Mouse (Mus musculus): ENCODE measurements at regions not wholly inside any gene's neighbourhood (a gene's known extent, or its start where the extent isn't known, plus 50 kb on each side); places are given as distances from the start of the nearest gene placed in this dataset.

DNA sequence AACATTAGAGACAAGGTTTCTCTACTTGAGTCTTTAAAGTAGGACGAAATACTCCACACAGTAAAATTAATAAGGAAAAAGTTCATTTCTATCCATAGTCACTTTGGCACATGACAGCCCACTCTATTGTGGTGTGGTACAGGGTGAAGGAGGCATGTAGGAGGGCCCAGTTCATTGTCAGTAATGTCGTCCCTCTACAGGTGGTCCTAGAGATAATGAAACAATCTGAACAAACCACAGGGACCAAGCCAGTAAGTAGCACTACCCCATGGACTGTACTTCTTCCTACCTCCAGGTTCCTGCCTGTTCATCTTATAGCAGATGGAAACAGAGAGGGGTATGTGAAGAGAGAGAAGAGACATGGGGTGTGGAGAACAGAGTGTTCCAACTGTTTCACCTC is 102.1 kb upstream of the Mtap start:
- Histone ChIP-seq H3K4me3 (ENCODE audit: low read depth, low read length) (no peak overlapping the region), H3K4me1 (ENCODE audit: control insufficient read depth, low read depth, low read length) (no peaks in the 10 kb centered on the region), H3K36me3 (ENCODE audit: control insufficient read depth, insufficient read depth) (no peaks in the 10 kb centered on the region), H3K9ac (ENCODE audit: low read depth, low read length) (no peak overlapping the region), H3K27ac (ENCODE audit: low read length) (no peak overlapping the region), H3K27me3 (ENCODE audit: control insufficient read depth, insufficient read depth, low read depth, low read length) (no peaks in the 10 kb centered on the region), H3K4me2 (ENCODE audit: low read depth, low read length) (no peak overlapping the region), H3K9me3 (replicated peaks; ENCODE audit: control insufficient read depth, low read length) (no peaks in the 10 kb centered on the region)
- 39% methylated on average over 2 of the region's 2 CpGs for WGBS (ENCODE audit: insufficient replicate concordance)
- ATAC-seq (ENCODE audit: low read depth) = no peak

GRCm38 (mm10) chr4:89034299-89034698 is 102.6 kb upstream of the Mtap start:
- WGBS (ENCODE audit: insufficient replicate concordance) = 68% methylated on average over 3 of the region's 3 CpGs
- ATAC-seq (ENCODE audit: low read depth) = no peak
- no peaks in the 10 kb centered on the region for H3K27me3 ChIP-seq (ENCODE audit: control insufficient read depth, insufficient read depth, low read depth, low read length)

GRCm38 (mm10) chr4:89012681-89013353 is 124.1 kb upstream of the Mtap start:
- Histone ChIP-seq H3K4me3 (ENCODE audit: low read depth, low read length) (no peak overlapping the region), H3K4me2 (ENCODE audit: low read depth, low read length) (no peak overlapping the region), H3K4me1 (ENCODE audit: control insufficient read depth, low read depth, low read length) (no peaks in the 10 kb centered on the region), H3K36me3 (ENCODE audit: control insufficient read depth, insufficient read depth) (no peaks in the 10 kb centered on the region), H3K27me3 (ENCODE audit: control insufficient read depth, insufficient read depth, low read depth, low read length) (no peaks in the 10 kb centered on the region), H3K9ac (ENCODE audit: low read depth, low read length) (no peak overlapping the region), H3K27ac (ENCODE audit: low read length) (no peak overlapping the region), H3K9me3 (replicated peaks; ENCODE audit: control insufficient read depth, low read length) (no peaks in the 10 kb centered on the region)
- 35% methylated on average over 2 of the region's 2 CpGs for WGBS (ENCODE audit: insufficient replicate concordance)
- no peak for ATAC-seq (ENCODE audit: low read depth)

More at GRCm38 (mm10) chr4:89034299-89034698, 102.6 kb upstream of the Mtap start:
- Histone ChIP-seq H3K4me2 (ENCODE audit: low read depth, low read length) (no peak overlapping the region), H3K4me3 (ENCODE audit: low read depth, low read length) (no peak overlapping the region), H3K4me1 (ENCODE audit: control insufficient read depth, low read depth, low read length) (no peaks in the 10 kb centered on the region), H3K9ac (ENCODE audit: low read depth, low read length) (no peak overlapping the region), H3K9me3 (replicated peaks; ENCODE audit: control insufficient read depth, low read length) (no peaks in the 10 kb centered on the region), H3K27ac (ENCODE audit: low read length) (no peak overlapping the region), H3K36me3 (ENCODE audit: control insufficient read depth, insufficient read depth) (no peaks in the 10 kb centered on the region)

DNA sequence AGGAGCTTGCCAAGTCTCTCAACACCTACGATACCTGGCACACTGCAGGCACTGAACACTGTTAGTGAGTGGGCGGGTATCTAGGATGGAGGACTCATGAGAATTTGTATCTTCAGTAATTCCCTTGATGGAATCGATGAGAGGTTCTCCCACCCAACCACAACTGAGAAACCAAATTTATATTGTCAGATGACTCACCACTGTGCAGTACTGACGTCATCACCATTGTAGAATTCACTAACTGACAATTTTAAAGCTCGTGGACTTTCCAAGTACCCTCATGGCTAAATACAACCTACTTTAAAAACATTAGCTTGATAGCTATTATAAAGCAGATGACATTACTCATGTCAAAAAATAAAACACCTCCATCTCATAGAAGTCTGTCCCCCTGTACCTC is 128.4 kb upstream of the Mtap start:
- no peak overlapping the region for H3K4me2 ChIP-seq (ENCODE audit: low read depth, low read length)
- H3K9me3 ChIP-seq (replicated peaks; ENCODE audit: control insufficient read depth, low read length) = no peaks in the 10 kb centered on the region
- no peak overlapping the region for H3K4me3 ChIP-seq (ENCODE audit: low read depth, low read length)
- no peak overlapping the region for H3K27ac ChIP-seq (ENCODE audit: low read length)
- no peak for ATAC-seq (ENCODE audit: low read depth)
- no peaks in the 10 kb centered on the region for H3K36me3 ChIP-seq (ENCODE audit: control insufficient read depth, insufficient read depth)
- 65% methylated on average over 5 of the region's 5 CpGs for WGBS (ENCODE audit: insufficient replicate concordance)
- no peak overlapping the region for H3K9ac ChIP-seq (ENCODE audit: low read depth, low read length)
- H3K27me3 ChIP-seq (ENCODE audit: control insufficient read depth, insufficient read depth, low read depth, low read length) = no peaks in the 10 kb centered on the region
- no peaks in the 10 kb centered on the region for H3K4me1 ChIP-seq (ENCODE audit: control insufficient read depth, low read depth, low read length)

DNA sequence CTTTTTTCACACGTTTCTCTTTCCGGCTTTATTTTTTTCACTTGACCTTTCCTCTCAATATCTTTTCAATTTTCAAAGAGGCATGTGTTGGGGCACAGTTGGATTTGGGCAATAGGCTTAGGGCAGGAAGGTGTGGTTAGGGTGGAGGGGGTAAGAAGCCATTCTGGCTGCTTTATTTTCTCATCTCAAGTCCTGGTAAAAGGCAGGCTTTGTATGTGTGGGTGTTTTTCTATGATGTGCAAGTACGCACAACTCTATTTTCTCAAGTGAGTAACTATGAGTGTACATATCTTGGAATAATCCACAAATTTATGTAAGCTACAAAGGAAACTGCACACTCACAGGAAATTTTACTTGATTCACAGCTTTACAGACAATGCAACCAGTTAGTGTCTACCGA is 121.5 kb upstream of the Ifne start:
- WGBS (ENCODE audit: insufficient replicate concordance) = 63% methylated on average over 4 of the region's 4 CpGs
- H3K4me2 ChIP-seq (ENCODE audit: low read depth, low read length) = no peak overlapping the region
- H3K27ac ChIP-seq (ENCODE audit: low read length) = no peak overlapping the region
- no peaks in the 10 kb centered on the region for H3K4me1 ChIP-seq (ENCODE audit: control insufficient read depth, low read depth, low read length)
- no peaks in the 10 kb centered on the region for H3K27me3 ChIP-seq (ENCODE audit: control insufficient read depth, insufficient read depth, low read depth, low read length)
- H3K36me3 ChIP-seq (ENCODE audit: control insufficient read depth, insufficient read depth) = no peaks in the 10 kb centered on the region
- no peaks in the 10 kb centered on the region for H3K9me3 ChIP-seq (replicated peaks; ENCODE audit: control insufficient read depth, low read length)
- no peak overlapping the region for H3K9ac ChIP-seq (ENCODE audit: low read depth, low read length)
- no peak overlapping the region for H3K4me3 ChIP-seq (ENCODE audit: low read depth, low read length)
- no peak for ATAC-seq (ENCODE audit: low read depth)

GRCm38 (mm10) chr4:89000855-89001254 is 120.9 kb upstream of the Ifne start:
- no peaks in the 10 kb centered on the region for H3K27me3 ChIP-seq (ENCODE audit: control insufficient read depth, insufficient read depth, low read depth, low read length)
- H3K27ac ChIP-seq (ENCODE audit: low read length) = no peak overlapping the region
- no peak overlapping the region for H3K9ac ChIP-seq (ENCODE audit: low read depth, low read length)
- H3K9me3 ChIP-seq (replicated peaks; ENCODE audit: control insufficient read depth, low read length) = no peaks in the 10 kb centered on the region
- no peak overlapping the region for H3K4me3 ChIP-seq (ENCODE audit: low read depth, low read length)
- no peak for ATAC-seq (ENCODE audit: low read depth)
- H3K4me1 ChIP-seq (ENCODE audit: control insufficient read depth, low read depth, low read length) = no peaks in the 10 kb centered on the region
- WGBS (ENCODE audit: insufficient replicate concordance) = 46% methylated on average over 4 of the region's 4 CpGs
- H3K4me2 ChIP-seq (ENCODE audit: low read depth, low read length) = no peak overlapping the region
- H3K36me3 ChIP-seq (ENCODE audit: control insufficient read depth, insufficient read depth) = no peaks in the 10 kb centered on the region

DNA sequence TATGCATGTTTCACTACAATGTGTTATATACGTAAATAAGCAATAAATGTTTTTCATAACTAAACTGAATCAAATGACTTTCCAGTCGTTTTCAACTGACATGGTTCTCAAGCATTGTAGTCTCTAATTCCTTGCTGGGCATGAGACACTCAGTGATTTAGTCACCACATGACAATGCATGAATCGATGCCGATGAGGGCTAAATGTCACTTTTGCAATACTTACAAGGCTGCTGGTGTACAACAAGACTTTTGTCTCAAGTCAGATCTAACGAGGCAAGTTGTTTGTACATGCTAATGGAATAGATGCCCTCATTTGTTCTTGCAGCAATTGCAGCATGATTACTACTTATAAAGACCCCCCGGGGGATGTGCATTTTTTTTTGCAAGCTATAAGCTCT is 120.2 kb upstream of the Ifne start:
- H3K9ac ChIP-seq (ENCODE audit: low read depth, low read length) = no peak overlapping the region
- no peaks in the 10 kb centered on the region for H3K4me1 ChIP-seq (ENCODE audit: control insufficient read depth, low read depth, low read length)
- no peaks in the 10 kb centered on the region for H3K27me3 ChIP-seq (ENCODE audit: control insufficient read depth, insufficient read depth, low read depth, low read length)
- WGBS (ENCODE audit: insufficient replicate concordance) = 69% methylated on average over 6 of the region's 6 CpGs
- no peak for ATAC-seq (ENCODE audit: low read depth)
- H3K4me3 ChIP-seq (ENCODE audit: low read depth, low read length) = no peak overlapping the region
- H3K27ac ChIP-seq (ENCODE audit: low read length) = no peak overlapping the region
- no peak overlapping the region for H3K4me2 ChIP-seq (ENCODE audit: low read depth, low read length)
- no peaks in the 10 kb centered on the region for H3K9me3 ChIP-seq (replicated peaks; ENCODE audit: control insufficient read depth, low read length)
- no peaks in the 10 kb centered on the region for H3K36me3 ChIP-seq (ENCODE audit: control insufficient read depth, insufficient read depth)

GRCm38 (mm10) chr4:88998286-88998685 is 118.3 kb upstream of the Ifne start:
- no peak for ATAC-seq (ENCODE audit: low read depth)
- Histone ChIP-seq H3K4me2 (ENCODE audit: low read depth, low read length) (no peak overlapping the region), H3K9me3 (replicated peaks; ENCODE audit: control insufficient read depth, low read length) (no peaks in the 10 kb centered on the region), H3K4me1 (ENCODE audit: control insufficient read depth, low read depth, low read length) (no peaks in the 10 kb centered on the region), H3K27me3 (ENCODE audit: control insufficient read depth, insufficient read depth, low read depth, low read length) (no peaks in the 10 kb centered on the region), H3K27ac (ENCODE audit: low read length) (no peak overlapping the region), H3K4me3 (ENCODE audit: low read depth, low read length) (no peak overlapping the region), H3K9ac (ENCODE audit: low read depth, low read length) (no peak overlapping the region), H3K36me3 (ENCODE audit: control insufficient read depth, insufficient read depth) (no peaks in the 10 kb centered on the region)
- 67% methylated on average over 5 of the region's 5 CpGs for WGBS (ENCODE audit: insufficient replicate concordance)

GRCm38 (mm10) chr4:88995129-88995919 is 115.3 kb upstream of the Ifne start:
- Histone ChIP-seq H3K9ac (ENCODE audit: low read depth, low read length) (no peak overlapping the region), H3K4me2 (ENCODE audit: low read depth, low read length) (no peak overlapping the region), H3K27ac (ENCODE audit: low read length) (no peak overlapping the region), H3K4me3 (ENCODE audit: low read depth, low read length) (no peak overlapping the region), H3K36me3 (ENCODE audit: control insufficient read depth, insufficient read depth) (no peaks in the 10 kb centered on the region), H3K27me3 (ENCODE audit: control insufficient read depth, insufficient read depth, low read depth, low read length) (no peaks in the 10 kb centered on the region), H3K4me1 (ENCODE audit: control insufficient read depth, low read depth, low read length) (no peaks in the 10 kb centered on the region), H3K9me3 (replicated peaks; ENCODE audit: control insufficient read depth, low read length) (no peaks in the 10 kb centered on the region)
- ATAC-seq (ENCODE audit: low read depth) = no peak
- 43% methylated on average over 5 of the region's 5 CpGs for WGBS (ENCODE audit: insufficient replicate concordance)
